Mouse (Mus musculus): ENCODE measurements around the gene Gm45837.

The Gm45837 gene

DNA sequence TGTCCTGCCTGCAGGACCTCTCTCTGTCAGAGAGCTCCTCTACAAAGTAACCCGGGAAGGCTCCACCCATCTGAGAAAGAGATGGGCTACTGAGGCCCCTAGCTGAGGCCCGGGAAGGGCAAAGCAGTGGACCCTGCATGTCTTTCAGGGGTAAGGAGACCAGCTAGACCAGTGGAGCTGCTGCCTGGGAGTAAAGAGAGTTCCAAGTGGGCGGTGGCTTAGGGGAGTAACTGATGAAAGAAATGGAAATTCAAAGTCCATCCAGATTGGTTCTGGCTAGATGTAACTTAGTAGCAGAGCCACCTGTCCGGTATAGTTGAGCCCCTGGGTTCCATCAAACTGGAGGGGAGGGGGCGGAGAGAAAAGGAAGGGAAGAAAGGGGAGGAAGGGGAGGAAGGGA lies 123.7 kb downstream of the Gm45837 start:
- Histone ChIP-seq H3K4me3 (replicated peaks; ENCODE audit: low read length) (no peak overlapping the region), H3K4me1 (replicated peaks; ENCODE audit: low read depth, low read length) (peaks cover 8% of the 10 kb centered on the region), H3K9me3 (ENCODE audit: low read length) (no peaks in the 10 kb centered on the region), H3K27me3 (ENCODE audit: insufficient read depth, low read length) (peaks cover 3% of the 10 kb centered on the region; the same call in 1 of the 2 replicates), H3K36me3 (ENCODE audit: insufficient read depth, low read length) (no peaks in the 10 kb centered on the region)
- TF ChIP-seq NANOG (IDR thresholded peaks at IDR 0.05; ENCODE audit: borderline replicate concordance, low read length): no peak

DNA sequence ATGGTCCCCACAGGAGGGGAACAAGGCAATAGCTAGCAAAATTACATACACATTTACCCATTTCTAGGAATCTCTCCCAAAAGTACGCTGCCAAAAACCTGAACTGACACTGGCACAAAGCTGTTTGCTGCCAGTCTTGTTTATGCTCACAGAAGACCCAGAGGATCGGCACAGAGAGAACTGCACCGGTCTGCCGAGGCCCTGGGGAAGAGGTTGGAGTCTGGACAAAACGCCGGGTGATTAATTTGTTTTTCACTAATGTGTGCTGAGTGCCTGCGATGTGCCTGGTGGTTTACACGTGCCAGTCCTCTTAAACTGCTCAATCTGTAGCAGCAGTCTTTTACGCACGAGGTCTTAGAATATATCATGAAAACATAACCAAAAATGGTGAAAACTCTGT lies 124.4 kb downstream of the Gm45837 start:
- no peak overlapping the region for H3K4me3 ChIP-seq (replicated peaks; ENCODE audit: low read length)
- H3K27me3 ChIP-seq (ENCODE audit: insufficient read depth, low read length): peaks cover 3% of the 10 kb centered on the region; the same call in 1 of the 2 replicates

GRCm38 (mm10) chr7:101535517-101535916 lies 124.8 kb downstream of the Gm45837 start:
- H3K36me3 ChIP-seq (ENCODE audit: insufficient read depth, low read length): no peaks in the 10 kb centered on the region

More for the DNA sequence above, 124.4 kb downstream of the Gm45837 start:
- TF ChIP-seq POU5F1 (IDR thresholded peaks at IDR 0.05; ENCODE audit: borderline replicate concordance, low read length): no peak
- TF ChIP-seq NANOG (IDR thresholded peaks at IDR 0.05; ENCODE audit: borderline replicate concordance, low read length): no peak
- TF ChIP-seq CTCF (conservative IDR thresholded peaks at IDR 0.05; ENCODE audit: low read length): no peak
- H3K9me3 ChIP-seq (ENCODE audit: low read length): no peaks in the 10 kb centered on the region
- peaks cover 8% of the 10 kb centered on the region for H3K4me1 ChIP-seq (replicated peaks; ENCODE audit: low read depth, low read length)
- H3K36me3 ChIP-seq (ENCODE audit: insufficient read depth, low read length): no peaks in the 10 kb centered on the region

DNA sequence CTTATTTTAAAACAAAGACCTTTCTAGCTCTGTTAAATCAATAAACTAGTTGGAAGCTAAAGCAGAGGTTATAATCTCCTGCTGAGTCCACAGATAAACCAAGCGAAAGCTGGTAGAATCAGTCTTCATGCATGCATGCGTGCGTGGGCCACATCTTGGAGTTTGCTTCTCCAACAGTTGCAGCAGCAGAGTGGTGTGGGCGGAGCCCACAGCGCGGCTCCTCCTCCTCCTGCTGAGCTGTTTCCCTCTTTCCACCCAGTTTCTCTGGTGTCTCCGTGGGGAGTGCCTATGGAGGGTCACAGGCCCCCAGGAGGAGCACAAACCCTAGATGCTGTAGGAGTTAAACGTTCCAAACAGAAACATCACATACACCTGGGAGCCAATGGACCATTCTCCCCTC lies 126.9 kb downstream of the Gm45837 start:
- Histone ChIP-seq H3K36me3 (ENCODE audit: insufficient read depth, low read length) (no peaks in the 10 kb centered on the region), H3K9me3 (ENCODE audit: low read length) (no peaks in the 10 kb centered on the region), H3K4me1 (replicated peaks; ENCODE audit: low read depth, low read length) (peaks cover 8% of the 10 kb centered on the region), H3K27me3 (ENCODE audit: insufficient read depth, low read length) (peaks cover 9% of the 10 kb centered on the region; the same call in 1 of the 2 replicates), H3K4me3 (replicated peaks; ENCODE audit: low read length) (no peak overlapping the region)
- TF ChIP-seq CTCF (conservative IDR thresholded peaks at IDR 0.05; ENCODE audit: low read length) (no peak), NANOG (IDR thresholded peaks at IDR 0.05; ENCODE audit: borderline replicate concordance, low read length) (no peak), POU5F1 (IDR thresholded peaks at IDR 0.05; ENCODE audit: borderline replicate concordance, low read length) (no peak)

More at GRCm38 (mm10) chr7:101535517-101535916, 124.8 kb downstream of the Gm45837 start:
- TF ChIP-seq POU5F1 (IDR thresholded peaks at IDR 0.05; ENCODE audit: borderline replicate concordance, low read length) (no peak), CTCF (conservative IDR thresholded peaks at IDR 0.05; ENCODE audit: low read length) (no peak), NANOG (IDR thresholded peaks at IDR 0.05; ENCODE audit: borderline replicate concordance, low read length) (no peak)
- H3K4me3 ChIP-seq (replicated peaks; ENCODE audit: low read length): no peak overlapping the region
- peaks cover 3% of the 10 kb centered on the region; the same call in 1 of the 2 replicates for H3K27me3 ChIP-seq (ENCODE audit: insufficient read depth, low read length)
- H3K9me3 ChIP-seq (ENCODE audit: low read length): no peaks in the 10 kb centered on the region
- peaks cover 8% of the 10 kb centered on the region for H3K4me1 ChIP-seq (replicated peaks; ENCODE audit: low read depth, low read length)

DNA sequence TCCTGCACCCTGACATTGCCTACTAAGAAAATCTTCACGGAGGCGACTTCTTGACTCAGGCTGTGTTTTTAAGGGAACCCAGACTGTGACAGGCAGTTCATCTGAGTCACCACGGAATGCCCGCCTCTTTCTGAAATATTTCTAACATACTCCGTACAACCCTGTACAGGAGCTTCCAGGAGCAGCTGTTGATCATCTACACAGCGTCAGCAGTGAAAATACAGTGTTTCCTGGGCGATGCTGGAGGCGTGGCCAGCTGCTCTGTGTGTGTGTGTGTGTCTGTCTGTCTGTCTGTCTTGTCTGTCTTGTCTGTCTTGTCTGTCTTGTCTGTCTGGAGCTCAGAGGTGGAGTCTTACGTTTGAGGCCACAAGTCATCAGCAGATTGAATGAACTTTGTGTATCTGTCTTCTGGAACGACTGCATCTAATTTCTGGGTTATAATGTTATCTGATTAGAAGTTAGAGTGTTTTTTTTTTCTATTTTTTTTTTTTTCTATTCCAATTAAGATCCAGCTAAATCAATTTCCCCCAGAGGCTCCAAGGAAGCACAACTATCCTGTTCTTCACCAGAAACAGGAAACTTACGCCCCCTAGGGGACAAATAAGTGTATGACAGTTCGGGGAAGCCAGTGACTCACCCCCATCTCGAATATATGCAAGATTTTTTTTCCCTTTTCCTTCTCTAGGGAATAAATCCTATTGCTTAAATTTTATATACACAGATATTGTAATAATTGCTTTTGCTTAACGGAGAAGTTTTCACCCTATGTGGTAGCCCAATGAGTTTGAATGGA lies 127.7 kb downstream of the Gm45837 start:
- no peak overlapping the region for H3K4me3 ChIP-seq (replicated peaks; ENCODE audit: low read length)
- peaks cover 9% of the 10 kb centered on the region; the same call in 1 of the 2 replicates for H3K27me3 ChIP-seq (ENCODE audit: insufficient read depth, low read length)
- peaks cover 8% of the 10 kb centered on the region for H3K4me1 ChIP-seq (replicated peaks; ENCODE audit: low read depth, low read length)
- H3K36me3 ChIP-seq (ENCODE audit: insufficient read depth, low read length): no peaks in the 10 kb centered on the region
- H3K9me3 ChIP-seq (ENCODE audit: low read length): no peaks in the 10 kb centered on the region
- TF ChIP-seq CTCF (conservative IDR thresholded peaks at IDR 0.05; ENCODE audit: low read length): peak; percentile 95
- TF ChIP-seq NANOG (IDR thresholded peaks at IDR 0.05; ENCODE audit: borderline replicate concordance, low read length): no peak

DNA sequence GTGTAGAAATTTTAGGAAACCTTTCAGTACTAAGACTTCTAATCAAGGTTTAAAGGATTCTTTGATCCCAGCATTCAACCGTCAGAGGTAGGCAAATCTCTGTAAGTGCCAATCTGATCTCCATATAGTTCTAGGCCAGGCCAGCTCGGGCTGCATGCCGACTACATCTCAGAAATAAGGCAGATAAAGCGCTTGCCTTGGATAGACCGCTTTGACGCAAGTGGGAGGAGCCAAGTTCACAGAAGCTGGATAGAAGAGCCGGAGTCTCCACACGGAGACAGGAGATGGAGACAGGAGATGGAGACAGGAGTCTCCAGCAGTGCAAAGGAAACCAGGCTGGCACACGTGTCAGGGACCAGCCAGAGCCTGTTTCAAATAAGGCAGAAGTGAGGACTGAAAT lies 129.1 kb downstream of the Gm45837 start:
- H3K4me1 ChIP-seq (replicated peaks; ENCODE audit: low read depth, low read length): peaks cover 3% of the 10 kb centered on the region; the same call in 1 of the 2 replicates
- no peak for TF ChIP-seq NANOG (IDR thresholded peaks at IDR 0.05; ENCODE audit: borderline replicate concordance, low read length)
- TF ChIP-seq CTCF (conservative IDR thresholded peaks at IDR 0.05; ENCODE audit: low read length): no peak
- no peak for TF ChIP-seq POU5F1 (IDR thresholded peaks at IDR 0.05; ENCODE audit: borderline replicate concordance, low read length)
- no peaks in the 10 kb centered on the region for H3K9me3 ChIP-seq (ENCODE audit: low read length)
- peaks cover 5% of the 10 kb centered on the region; the same call in 1 of the 2 replicates for H3K27me3 ChIP-seq (ENCODE audit: insufficient read depth, low read length)
- no peak overlapping the region for H3K4me3 ChIP-seq (replicated peaks; ENCODE audit: low read length)
- no peaks in the 10 kb centered on the region for H3K36me3 ChIP-seq (ENCODE audit: insufficient read depth, low read length)

DNA sequence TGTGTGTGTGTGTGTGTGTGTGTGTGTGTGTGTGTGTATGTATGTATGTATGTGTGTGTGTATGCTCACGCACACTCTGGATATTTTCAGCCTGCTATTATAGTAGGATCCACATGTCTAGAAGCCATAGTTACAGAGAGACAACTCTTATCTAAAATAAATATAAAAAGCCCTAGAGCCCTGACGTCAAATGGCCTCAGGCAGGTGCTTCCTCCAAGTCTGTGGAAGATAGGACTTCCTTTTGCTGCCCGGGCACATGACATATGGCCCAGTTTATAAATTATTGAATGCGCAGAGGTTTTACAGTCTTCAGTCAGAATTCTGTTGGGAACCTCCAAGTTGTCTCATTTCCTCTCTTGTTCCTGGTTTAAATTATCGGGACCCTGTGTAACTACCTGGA lies 130.0 kb downstream of the Gm45837 start:
- no peaks in the 10 kb centered on the region for H3K36me3 ChIP-seq (ENCODE audit: insufficient read depth, low read length)
- H3K4me3 ChIP-seq (replicated peaks; ENCODE audit: low read length): no peak overlapping the region
- no peaks in the 10 kb centered on the region for H3K9me3 ChIP-seq (ENCODE audit: low read length)
- H3K4me1 ChIP-seq (replicated peaks; ENCODE audit: low read depth, low read length): peaks cover 3% of the 10 kb centered on the region; the same call in 1 of the 2 replicates
- TF ChIP-seq CTCF (conservative IDR thresholded peaks at IDR 0.05; ENCODE audit: low read length) (no peak), POU5F1 (IDR thresholded peaks at IDR 0.05; ENCODE audit: borderline replicate concordance, low read length) (no peak), NANOG (IDR thresholded peaks at IDR 0.05; ENCODE audit: borderline replicate concordance, low read length) (no peak)
- H3K27me3 ChIP-seq (ENCODE audit: insufficient read depth, low read length): peaks cover 5% of the 10 kb centered on the region; the same call in 1 of the 2 replicates

DNA sequence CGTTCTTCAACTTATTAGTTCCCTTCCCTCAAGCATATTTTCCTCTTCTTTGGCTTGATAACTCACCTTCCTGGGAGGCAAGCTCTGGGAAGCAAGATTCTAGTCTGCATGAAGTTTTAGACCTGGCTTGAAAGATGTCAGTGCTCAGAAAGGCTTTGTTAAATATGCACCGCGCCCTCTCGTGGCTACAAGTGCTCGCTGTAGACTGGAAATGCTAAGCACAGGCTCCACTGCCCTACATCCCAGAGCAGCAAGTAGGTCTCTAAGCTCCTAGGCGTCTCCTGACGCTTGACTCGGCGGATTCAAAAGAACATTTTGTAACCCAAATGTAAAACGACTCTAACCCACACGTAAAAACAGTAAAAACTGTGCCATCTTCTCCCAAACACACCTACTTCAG lies 130.4 kb downstream of the Gm45837 start:
- H3K4me3 ChIP-seq (replicated peaks; ENCODE audit: low read length): no peak overlapping the region
- H3K27me3 ChIP-seq (ENCODE audit: insufficient read depth, low read length): peaks cover 5% of the 10 kb centered on the region; the same call in 1 of the 2 replicates
- no peak for TF ChIP-seq NANOG (IDR thresholded peaks at IDR 0.05; ENCODE audit: borderline replicate concordance, low read length)
- TF ChIP-seq CTCF (conservative IDR thresholded peaks at IDR 0.05; ENCODE audit: low read length): peak; percentile 65
- TF ChIP-seq POU5F1 (IDR thresholded peaks at IDR 0.05; ENCODE audit: borderline replicate concordance, low read length): no peak
- no peaks in the 10 kb centered on the region for H3K9me3 ChIP-seq (ENCODE audit: low read length)
- H3K4me1 ChIP-seq (replicated peaks; ENCODE audit: low read depth, low read length): peaks cover 3% of the 10 kb centered on the region; the same call in 1 of the 2 replicates
- no peaks in the 10 kb centered on the region for H3K36me3 ChIP-seq (ENCODE audit: insufficient read depth, low read length)

Data from E14TG2a.4 (cell line).